Mouse (Mus musculus) kidney, postnatal 0 days (tissue): Measurements from ENCODE around the gene Clmp. TPM values are rescaled to one million over a fixed set of nuclear protein-coding genes. Genes with fewer than 3 reads are reported as not detected.

Experiments used
- ATAC-seq: fragments of 200-750 bp; cut with Nextera tagmentation; replicated peaks from 2 replicates; pipeline ENCODE4 v1.8.0; 2017; ENCODE audit warnings: low read depth, moderate number of reproducible peaks, moderate TSS enrichment, moderate library complexity; ENCODE audit not compliant: low FRiP score
- DNase-seq: peaks from one replicate; pipeline ENCODE4 v3.0.0-alpha.2; 2016; ENCODE audit warnings: low spot score
- H3K27ac ChIP-seq: fragments of 300-500 bp; sonication (generic); 2 replicates; pipeline ENCODE4 v1.5.1; 2014; ENCODE audit warnings: mild to moderate bottlenecking
- H3K27me3 ChIP-seq: fragments of 300-500 bp; sonication (generic); 2 replicates; pipeline ENCODE4 v1.6.1; 2014; ENCODE audit warnings: low read length, mixed read lengths; ENCODE audit not compliant: insufficient read depth
- H3K36me3 ChIP-seq: fragments of 300-500 bp; sonication (generic); 2 replicates; pipeline ENCODE4 v1.6.1; 2014; ENCODE audit warnings: low read length, mixed read lengths; ENCODE audit not compliant: insufficient read depth
- H3K4me1 ChIP-seq: fragments of 300-500 bp; sonication (generic); replicated peaks from 2 replicates; pipeline ENCODE4 v1.6.1; 2014; ENCODE audit warnings: antibody characterized with exemption, low read length, mixed read lengths; ENCODE audit not compliant: insufficient read depth
- H3K4me2 ChIP-seq: fragments of 300-500 bp; sonication (generic); 2 replicates; pipeline ENCODE4 v1.6.1; 2014; ENCODE audit warnings: mild to moderate bottlenecking, low read length, moderate library complexity, mixed read lengths
- H3K4me3 ChIP-seq: fragments of 300-500 bp; sonication (generic); replicated peaks from 2 replicates; pipeline ENCODE4 v1.5.1; 2014; ENCODE audit warnings: low read depth, low read length
- H3K9ac ChIP-seq: fragments of 300-500 bp; sonication (generic); 2 replicates; pipeline ENCODE4 v1.6.1; 2014; ENCODE audit warnings: low read depth, low read length
- H3K9me3 ChIP-seq: fragments of 300-500 bp; sonication (generic); replicated peaks from 2 replicates; pipeline ENCODE4 v1.6.1; 2016; ENCODE audit warnings: low read length, inconsistent platforms, mixed read lengths
- CTCF ChIP-seq: IDR thresholded peaks from 2 replicates; pipeline ENCODE4 v1.5.1; 2016; ENCODE audit warnings: antibody characterized with exemption, low read depth, mild to moderate bottlenecking, moderate library complexity
- WGBS: fragments of 180-500 bp; shearing (Covaris S2); extraction: QIAGEN DNeasy Blood & Tissue Kit; methylation state at CpG from one replicate; pipeline ENCODE4 v1.1.7; 2014; 5-methylcytosine and 5-hydroxymethylcytosine counted together
- polyA plus RNA-seq: library from polyadenylated mRNA; unstranded; fragments of >200 nt; fragmentation: Nextera tagmentation; extraction: Ambion mirVana; gene quantifications from 2 replicates; pipeline ENCODE4 v1.2.1, GENCODE M21; 2015

Clmp gene
- polyA plus RNA-seq, 1 experiment from 2014 or later, result 23.6 TPM

DNA sequence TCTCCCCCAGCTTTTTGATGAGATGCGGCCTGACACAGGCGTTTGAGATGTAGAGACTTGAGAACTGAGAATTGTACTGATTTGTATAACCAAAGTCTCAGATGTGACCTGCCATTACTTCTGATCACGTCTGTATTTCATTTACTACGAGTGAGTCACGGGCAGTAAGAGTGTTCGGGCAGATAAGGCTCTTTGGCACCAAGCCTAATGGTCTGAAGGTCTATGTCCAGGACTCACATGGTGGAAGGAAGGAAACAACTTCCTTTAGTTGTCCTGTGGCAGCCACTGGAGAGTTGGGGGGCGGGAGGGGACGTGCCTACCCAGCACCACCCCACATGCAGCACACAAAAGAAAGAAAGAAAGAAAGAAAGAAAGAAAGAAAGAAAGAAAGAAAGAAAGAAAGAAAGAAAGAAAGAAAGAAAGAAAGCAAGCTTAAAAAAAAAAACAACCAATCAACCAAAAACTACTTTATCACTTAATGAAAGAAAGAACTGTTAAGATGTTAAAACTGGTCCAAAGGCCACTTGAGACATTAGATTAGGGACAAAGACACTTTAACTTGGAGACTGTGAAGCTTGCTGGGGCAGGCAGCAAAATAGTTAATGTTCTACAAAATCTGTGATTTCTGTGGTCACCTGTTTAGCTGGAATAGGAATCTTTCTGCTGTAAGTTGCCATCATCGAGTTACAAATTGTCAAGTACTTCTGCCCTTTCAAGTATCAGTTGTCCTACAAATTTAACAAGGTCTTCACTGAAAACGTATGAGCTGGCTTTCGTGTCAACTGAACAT is 90.9 kb downstream of the Clmp start:
- ATAC-seq (0 out of 2 replicates have a peak, but pooled peaks have one; percentile 48), DNase-seq (peak; percentile 69)
- H3K9me3 ChIP-seq, result no peaks in the 10 kb centered on the region
- no peak for TF ChIP-seq CTCF
- no peak overlapping the region for H3K4me3 ChIP-seq
- peaks cover 4% of the 10 kb centered on the region; the same call in 1 of the 2 replicates for H3K4me1 ChIP-seq
- H3K9ac ChIP-seq, result no peak overlapping the region
- H3K36me3 ChIP-seq, result no peaks in the 10 kb centered on the region
- peak overlapping the region; percentile 78 for H3K27ac ChIP-seq
- 43% methylated on average over 11 of the region's 11 CpGs for WGBS
- no peak overlapping the region for H3K4me2 ChIP-seq
- H3K27me3 ChIP-seq, result no peaks in the 10 kb centered on the region

DNA sequence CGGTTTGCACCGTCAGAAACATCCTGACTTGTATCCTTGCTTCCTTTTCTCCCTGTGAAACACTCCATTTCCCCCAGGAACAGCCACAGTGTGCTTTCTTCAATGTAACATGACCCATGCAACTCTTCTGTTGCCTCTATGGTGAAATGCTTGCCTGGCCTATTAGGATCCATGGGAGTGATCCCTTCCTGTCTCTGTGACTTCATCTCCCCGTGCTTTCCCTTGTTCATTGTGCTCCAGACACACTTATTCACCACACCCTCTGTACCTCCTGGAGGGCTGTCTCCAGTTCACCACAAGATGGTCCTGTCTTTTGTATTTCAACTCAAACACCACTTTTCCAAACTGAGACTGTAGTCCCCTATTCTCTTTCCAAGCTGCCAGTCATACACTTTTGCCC is 94.3 kb downstream of the Clmp start:
- Histone ChIP-seq H3K4me2 (no peak overlapping the region), H3K9me3 (no peaks in the 10 kb centered on the region), H3K36me3 (no peaks in the 10 kb centered on the region), H3K27ac (no peak overlapping the region), H3K27me3 (no peaks in the 10 kb centered on the region), H3K9ac (no peak overlapping the region), H3K4me3 (no peak overlapping the region), H3K4me1 (peaks cover 4% of the 10 kb centered on the region; the same call in 1 of the 2 replicates)
- no peak for TF ChIP-seq CTCF
- 47% methylated on average over 3 of the region's 3 CpGs for WGBS
- DNase-seq (no peak), ATAC-seq (no peak)

DNA sequence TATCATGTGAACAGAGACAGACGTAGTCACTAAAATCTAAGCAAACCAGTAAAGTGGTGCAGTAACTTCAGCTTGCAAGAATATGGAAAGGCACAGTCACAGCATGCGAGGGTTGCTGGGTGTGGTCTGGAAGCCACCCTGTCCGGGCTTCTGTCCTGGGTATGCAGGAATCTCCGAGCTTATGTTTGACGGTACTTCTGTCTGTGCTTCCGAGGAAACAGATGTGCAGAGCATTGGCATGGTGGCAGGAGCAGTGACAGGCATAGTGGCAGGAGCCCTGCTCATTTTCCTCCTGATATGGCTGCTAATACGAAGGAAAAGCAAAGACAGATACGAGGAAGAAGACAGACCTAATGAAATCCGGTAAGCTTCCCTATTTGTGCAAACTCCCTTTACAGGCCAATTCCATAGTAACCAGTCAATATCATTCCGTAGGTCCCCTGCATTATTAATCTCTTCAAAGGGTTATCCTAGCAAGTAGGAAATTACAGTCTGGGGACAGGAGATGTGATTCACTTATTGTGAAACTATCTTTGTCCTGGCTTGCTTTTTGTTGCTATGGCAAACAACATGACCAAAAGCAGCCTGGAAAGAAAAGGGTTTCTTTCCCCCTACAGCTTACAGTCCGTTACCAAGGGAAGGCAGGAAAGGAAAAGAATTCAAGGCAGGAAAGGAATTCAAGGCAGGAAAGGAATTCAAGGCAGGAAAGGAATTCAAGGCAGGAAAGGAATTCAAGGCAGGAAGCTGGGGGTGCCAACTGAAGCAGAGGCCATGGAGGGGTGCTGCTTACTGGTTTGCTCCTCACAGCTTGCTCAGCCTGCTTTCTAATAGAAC is 95.3 kb downstream of the Clmp start:
- Histone ChIP-seq H3K4me2 (no peak overlapping the region), H3K27me3 (no peaks in the 10 kb centered on the region), H3K36me3 (no peaks in the 10 kb centered on the region), H3K9me3 (no peaks in the 10 kb centered on the region), H3K4me1 (peaks cover 4% of the 10 kb centered on the region; the same call in 1 of the 2 replicates), H3K9ac (no peak overlapping the region), H3K4me3 (no peak overlapping the region), H3K27ac (peak overlapping the region; percentile 50)
- ATAC-seq, result no peak
- DNase-seq, result peak; percentile 70
- 75% methylated on average over 11 of the region's 11 CpGs for WGBS
- TF ChIP-seq CTCF, result no peak

DNA sequence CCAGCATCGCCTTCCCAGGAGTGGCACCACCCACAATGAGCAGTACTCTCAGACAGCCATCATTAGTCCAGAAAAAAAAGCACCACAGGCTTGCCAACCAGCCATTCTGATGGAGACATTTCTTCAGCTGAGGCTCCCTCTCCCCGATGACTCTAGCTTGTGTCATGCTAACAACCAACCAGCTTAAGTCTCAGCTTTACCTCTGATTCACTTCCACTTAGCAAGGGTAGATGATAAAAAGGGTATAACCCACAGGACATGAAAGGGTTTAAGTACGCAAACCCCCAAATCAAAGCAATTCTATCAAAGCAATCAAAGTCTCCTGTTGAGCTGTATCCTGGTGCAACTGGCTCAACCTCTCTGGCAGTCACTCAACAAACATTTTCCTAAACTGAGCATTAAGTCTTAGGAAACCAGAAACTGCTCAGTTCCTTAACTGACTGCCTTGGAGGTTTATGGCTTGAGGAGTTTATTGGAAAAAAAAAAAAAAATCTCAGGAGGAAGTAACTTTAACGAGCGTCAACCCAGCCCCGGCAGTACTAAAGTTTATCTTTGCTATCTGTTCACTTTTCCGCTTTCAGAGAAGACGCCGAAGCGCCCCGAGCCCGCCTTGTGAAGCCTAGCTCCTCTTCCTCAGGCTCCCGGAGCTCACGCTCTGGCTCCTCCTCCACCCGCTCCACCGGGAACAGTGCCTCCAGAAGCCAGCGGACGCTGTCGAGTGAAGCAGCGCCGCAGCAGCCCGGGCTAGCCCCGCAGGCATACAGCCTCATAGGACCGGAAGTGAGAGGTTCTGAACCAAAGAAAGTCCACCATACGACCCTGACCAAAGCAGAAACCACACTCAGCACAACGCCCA is 96.2 kb downstream of the Clmp start:
- Histone ChIP-seq H3K9ac (peak overlapping the region; percentile 35), H3K9me3 (no peaks in the 10 kb centered on the region), H3K27me3 (no peaks in the 10 kb centered on the region), H3K36me3 (no peaks in the 10 kb centered on the region), H3K27ac (peak overlapping the region; percentile 50), H3K4me2 (peak overlapping the region; percentile 42), H3K4me1 (peaks cover 4% of the 10 kb centered on the region; the same call in 1 of the 2 replicates), H3K4me3 (no peak overlapping the region)
- TF ChIP-seq CTCF, result no peak
- DNase-seq (no peak), ATAC-seq (peak; percentile 22; the same call in 1 of the 2 replicates)
- 27% methylated on average over 26 of the region's 26 CpGs for WGBS

DNA sequence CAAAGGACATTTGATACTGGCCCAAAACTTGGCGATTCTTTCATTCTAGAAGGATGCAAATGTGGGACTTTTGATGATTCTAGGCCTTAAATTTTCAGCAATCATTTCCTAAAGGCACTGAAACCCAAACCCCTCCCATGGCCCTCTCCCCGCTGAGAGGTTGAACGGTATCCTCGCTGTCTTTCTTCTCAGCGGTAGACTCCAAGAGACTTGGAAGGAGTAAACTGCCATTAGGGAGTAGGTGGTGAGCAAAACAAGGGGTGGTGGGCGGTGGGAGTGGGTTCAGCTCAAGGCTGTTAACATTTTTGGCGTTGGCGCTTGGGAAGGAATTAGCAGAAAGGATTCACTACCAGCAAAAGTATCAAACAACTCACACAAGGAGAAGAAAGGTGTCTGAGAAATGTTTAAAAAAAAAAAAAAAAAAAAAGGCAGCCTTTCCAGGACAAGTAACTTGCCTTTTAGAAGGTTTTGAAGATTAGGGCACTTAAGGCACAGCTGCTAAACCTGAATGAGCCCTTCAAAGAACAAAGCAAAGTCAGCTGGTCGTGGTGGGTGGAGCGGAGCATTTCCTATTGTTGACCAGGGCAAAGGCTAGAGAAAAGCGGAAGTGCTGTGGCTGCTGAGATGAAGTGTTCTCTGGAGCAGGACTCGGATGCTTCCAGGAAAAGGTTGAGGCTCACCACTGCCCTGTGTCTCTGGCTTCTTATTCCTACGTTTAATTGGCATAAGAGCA is 98.0 kb downstream of the Clmp start:
- H3K27me3 ChIP-seq, result no peaks in the 10 kb centered on the region
- no peaks in the 10 kb centered on the region for H3K36me3 ChIP-seq
- peak overlapping the region; percentile 58 for H3K27ac ChIP-seq
- H3K4me3 ChIP-seq, result no peak overlapping the region
- H3K9ac ChIP-seq, result no peak overlapping the region
- DNase-seq, result peak; percentile 89
- H3K4me2 ChIP-seq, result peak overlapping the region; percentile 1; the same call in 1 of the 2 replicates
- H3K4me1 ChIP-seq, result peaks cover 4% of the 10 kb centered on the region; the same call in 1 of the 2 replicates
- ATAC-seq, result peak; percentile 64; the same call in 1 of the 2 replicates
- 19% methylated on average over 13 of the region's 13 CpGs for WGBS
- no peaks in the 10 kb centered on the region for H3K9me3 ChIP-seq
- TF ChIP-seq CTCF, result no peak
